Mouse (Mus musculus): Measurements from ENCODE around the gene Zwilch.
"Not testable (repeated sequence)": the region's sequence is repeated elsewhere in the genome, so short reads cannot be mapped to it uniquely, and the experiment has no call there.

The Zwilch gene

DNA sequence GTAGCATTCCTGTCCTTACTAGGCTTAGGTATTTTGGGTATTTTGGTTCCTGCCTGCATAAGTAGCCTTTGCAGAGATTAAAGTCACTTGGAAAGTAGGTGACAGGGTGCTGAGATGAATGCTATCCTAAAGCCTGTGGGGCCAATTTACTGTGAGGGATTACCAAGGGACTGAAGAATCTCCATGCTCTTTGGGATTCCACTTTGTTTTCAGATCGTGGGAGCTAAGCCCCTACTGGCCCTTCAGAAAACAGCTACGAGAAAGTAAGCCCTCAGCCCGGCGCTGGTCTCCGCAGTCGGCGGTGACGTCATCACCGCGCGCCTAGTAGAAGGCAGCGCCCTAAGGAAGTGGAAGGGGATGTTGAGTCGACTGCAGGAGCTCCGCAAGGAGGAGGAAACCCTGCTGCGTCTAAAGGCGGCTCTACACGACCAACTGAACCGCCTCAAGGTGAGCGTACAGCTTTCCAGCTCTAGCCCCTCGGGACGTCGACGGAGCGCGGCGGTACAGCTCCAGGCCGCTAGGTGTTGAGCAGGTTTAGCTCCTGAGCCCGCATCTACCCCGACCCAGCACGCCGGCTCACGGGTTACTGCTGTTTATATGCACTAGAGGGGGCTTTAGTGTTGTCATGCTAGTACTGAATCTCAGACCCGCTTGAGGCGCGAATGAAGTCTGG lies 6.2 kb upstream of the Zwilch start, which contains the start of gene Snapc5:
Gene Snapc5 (plus strand): TSS at position 301 of the 673 bp plus-strand sequence.
- DNase-seq, result peak; percentile 86

DNA sequence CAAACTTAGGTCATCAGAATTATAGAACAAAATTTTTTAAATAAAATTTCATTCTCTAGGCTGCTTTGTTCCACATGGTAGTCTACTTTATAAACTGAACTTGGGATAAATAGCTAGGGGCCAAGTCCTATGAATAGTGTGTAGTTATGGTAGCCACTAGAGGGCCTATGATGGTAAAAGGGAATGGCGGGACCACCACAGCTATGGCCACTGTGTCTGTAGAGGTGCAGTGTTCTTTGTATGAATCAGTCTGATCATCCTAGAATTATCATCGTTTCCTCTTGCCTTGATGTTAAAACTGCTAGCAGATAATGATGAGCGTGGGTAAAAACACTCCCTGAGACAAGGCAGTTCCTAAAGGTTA lies 5.7 kb upstream of the Zwilch start:
- DNase-seq, result no peak

DNA sequence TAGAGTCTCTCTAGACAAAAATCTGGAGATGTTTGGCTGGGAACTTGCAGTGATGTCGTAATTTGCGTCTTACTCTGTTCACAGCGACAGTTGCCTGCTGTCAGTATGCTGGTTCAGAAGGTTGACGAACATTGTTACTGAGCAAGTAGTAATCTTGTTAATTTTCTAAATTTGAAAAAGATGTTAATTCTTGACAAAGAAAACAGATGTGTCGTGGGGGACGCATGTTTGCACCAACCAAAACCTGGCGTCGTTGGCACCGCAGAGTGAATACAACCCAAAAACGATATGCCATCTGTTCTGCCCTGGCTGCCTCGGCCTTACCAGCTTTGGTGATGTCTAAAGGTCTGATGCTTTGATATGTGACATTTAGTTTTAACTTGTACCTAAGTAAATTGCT lies 2.5 kb upstream of the Zwilch start:
- DNase-seq, result no peak

DNA sequence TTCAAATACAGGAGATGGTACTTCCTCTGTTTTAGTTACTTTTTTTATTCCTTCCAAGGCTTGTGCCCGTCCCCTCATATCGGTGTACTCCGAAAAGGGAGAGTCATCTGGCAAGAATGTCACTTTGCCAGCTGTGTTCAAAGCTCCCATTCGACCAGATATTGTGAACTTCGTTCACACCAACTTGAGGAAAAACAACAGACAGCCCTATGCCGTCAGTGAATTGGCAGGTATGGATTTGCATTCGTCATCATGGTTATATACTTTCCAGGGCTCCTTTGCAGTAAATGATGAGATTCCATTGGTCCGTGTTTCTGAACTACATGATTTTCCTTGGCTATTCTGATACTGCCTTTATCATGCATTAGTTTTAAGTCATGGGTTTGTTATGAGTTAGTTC lies 1.9 kb upstream of the Zwilch start:
- no peak for DNase-seq

DNA sequence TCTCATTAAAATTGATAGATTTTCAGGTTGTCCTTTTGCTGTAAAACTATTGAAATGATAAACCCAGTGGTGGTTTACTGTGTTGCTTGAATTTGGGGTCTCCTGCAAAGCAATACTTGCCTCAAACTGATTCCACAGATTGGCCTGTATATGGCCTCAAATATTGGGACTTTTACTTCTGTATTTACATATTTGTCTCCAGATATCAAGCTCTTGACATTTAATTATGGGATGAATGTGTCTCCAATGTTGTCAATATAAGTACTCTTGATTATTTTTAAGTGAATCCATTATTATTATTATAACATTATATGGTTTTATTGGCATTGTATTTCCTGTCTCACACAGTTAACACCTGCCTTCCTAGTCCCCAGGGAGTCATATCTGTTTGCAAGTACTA lies 1.4 kb upstream of the Zwilch start:
- DNase-seq, result no peak

DNA sequence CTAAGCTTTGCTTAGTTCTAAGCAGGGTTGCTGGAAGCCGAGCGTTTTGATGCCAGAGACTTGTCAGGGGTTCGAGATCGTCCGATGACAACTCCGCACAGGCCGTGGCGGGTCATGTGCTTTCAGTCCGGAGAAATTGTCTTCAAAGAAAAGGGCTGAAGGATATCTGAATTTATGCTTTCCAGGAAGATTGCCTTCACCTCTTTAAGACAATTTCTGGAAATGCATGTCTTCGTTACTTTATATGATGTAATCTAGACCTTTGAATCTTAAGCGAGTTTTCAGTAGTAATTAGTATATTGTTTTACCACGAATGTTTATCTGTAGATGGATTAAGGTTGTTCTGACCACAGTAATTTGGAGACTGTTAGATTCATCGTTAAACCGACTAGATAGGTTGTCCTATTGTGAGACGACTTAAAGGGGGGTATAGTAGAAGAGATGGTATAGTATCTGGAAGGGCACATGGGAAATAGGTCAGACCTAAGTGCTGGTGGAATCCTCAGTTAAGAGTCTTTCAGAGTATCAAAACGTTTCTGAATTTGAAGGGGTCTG lies 839 bp upstream of the Zwilch start:
- DNase-seq, result no peak

DNA sequence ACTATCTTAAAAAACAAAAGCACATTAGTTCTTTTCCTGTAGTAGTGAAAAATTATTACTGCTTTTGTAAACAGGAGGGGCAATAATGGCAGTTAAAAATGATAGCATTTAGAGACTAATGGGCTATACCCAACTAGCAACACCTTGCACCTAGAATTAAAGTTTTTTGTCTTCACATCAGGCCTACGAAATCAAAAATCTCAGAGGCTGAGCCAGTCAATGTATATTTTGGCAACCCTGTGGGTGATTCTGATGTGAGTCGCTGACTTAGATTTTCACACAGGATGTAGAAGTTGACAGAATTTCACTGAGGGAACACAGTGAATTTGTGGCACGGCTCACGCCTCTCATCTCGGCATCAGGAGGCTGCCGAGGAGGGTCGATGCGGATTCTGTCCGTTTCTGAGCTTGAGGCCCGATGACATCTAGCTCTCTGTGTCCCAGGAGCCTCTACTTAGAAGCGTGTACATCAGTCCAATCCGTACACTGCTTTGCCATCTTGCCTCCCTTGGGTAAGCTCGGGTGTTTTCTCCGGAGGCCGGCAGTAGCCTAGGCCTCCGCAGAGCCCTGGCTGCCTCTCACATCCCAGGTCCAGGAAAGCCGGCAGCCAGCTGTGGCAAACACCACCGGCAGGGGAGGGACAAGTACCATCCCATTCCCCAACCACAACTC lies 624 bp downstream of the Zwilch start:
- DNase-seq, result no peak

DNA sequence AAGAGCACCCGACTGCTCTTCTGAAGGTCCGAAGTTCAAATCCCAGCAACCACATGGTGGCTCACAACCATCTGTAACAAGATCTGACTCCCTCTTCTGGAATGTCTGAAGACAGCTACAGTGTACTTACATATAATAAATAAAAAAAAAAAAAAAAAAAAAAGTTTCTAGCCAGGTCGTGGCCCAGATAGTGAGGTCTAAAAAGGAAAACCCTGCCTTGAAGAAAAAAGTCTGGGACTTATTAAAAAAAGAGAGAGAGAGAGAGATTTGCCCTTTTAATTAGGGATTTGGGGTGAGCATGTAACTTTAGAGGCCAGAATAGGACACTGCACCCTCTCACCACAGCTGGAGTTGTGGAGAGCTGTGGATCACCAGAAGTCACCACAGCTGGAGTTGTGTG lies 2.9 kb downstream of the Zwilch start:
- DNase-seq, result not testable (repeated sequence)

DNA sequence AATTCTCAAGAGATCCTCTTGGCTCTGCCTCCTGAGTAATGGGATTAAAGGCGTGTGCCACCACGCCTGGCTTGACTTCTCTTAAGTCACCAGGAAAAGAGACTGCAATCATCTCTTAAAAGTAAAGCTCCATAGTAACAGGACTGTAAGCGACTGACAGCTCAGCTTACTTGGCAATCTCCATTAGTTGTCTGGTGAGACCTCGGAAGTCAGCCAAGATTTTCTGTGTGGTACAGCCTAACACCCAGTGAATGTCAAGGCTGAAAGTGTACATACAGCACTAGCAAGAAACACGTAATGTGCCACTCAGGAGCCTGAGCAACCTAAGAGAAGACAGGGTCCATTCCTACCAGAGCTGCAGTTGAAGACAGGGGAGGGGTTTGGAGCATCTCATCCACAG lies 12.4 kb downstream of the Zwilch start:
- DNase-seq, result no peak

DNA sequence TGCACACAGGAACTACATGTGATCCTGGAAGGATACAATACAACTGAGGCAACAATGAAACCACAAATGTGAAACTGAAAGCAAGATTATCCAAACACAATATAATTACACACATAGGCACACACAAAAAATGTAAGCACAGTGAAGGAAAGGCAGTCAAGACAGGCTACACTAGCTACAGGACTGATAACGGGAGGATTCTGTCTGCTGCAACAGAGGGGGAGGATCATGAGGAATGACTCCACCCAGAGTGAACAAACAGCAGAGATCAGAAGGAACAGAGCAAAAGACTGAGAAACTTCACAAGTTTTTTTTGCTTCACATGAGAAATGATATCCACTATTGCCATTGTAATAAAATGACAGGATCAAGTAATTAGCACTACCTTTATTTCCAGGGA lies 16.3 kb downstream of the Zwilch start:
- no peak for DNase-seq

DNA sequence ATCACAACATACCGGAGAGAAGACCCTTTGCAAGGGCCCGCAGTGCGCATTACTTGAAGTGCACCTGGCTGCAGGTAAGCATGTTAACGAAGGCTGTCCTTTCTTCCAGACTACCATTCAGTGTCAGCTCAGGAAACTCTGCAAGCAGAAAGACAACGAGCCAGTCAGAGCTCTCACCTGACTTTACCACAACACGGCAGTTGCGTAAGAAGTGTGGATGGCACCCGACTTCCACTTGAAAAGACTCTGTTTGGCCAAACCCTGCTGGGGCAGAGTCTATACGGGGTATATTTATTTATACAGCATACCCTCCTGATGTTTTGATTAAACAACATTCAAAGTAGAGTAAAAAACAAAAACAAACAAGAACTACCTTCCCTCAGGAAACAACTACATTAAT lies 33.0 kb downstream of the Zwilch start:
- no peak for DNase-seq

DNA sequence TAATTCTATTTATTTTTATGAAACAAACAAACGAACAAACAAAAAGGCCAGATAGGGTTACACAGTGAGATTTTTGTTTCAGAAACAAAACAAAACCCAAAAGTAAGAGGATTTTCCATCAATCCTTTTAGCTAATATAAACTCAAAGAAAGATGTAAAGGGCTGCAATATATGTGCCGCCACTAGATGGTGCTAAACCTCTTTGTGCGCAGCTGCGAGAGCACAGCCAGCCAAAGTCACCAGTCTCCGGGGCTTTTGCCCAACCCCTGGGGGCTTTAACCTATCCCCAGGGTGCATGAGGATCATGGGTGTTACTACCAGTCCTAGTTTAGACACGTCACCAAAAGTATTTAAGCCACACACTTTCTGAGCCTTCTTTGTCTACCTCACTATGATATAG lies 34.0 kb downstream of the Zwilch start:
- peak; percentile 7 for DNase-seq

DNA sequence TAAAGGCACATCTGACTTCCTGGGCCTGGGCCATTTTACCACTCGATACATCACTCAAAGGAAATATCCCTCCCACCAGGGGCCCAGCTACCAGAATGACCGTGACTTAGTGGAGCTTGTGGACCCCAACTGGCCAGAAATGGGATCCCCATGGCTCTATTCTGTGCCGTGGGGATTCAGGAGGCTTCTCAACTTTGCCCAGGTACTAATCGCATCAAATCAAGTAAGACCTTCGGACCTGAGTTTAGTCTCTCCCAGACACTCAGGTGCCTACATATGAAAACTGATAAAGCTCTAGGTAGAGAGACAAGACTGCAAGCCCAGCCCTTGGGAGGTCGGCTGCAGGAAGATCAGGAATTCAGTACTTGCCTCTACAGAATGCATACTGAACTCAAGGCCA lies 41.3 kb downstream of the Zwilch start:
- DNase-seq, result no peak

DNA sequence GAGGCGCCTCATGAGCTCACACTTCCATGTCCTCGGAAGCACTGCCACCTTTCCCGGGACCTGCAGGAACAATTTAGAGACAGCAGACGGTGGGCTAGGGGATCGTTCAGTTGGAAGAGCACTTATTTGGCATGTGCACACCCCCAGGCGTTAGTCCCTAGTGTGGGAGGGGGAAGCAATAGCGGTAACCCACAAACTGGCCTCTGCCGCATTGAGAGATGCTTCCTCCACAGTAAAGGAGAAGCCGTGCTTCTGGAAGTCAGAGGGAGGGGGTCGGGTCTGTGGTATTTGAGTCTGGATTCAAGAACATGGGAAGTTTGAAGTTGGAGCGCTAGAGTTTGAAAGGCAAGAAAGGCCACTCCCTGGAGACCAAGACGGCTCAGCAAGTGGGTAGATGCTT lies 46.8 kb downstream of the Zwilch start:
- DNase-seq, result no peak

DNA sequence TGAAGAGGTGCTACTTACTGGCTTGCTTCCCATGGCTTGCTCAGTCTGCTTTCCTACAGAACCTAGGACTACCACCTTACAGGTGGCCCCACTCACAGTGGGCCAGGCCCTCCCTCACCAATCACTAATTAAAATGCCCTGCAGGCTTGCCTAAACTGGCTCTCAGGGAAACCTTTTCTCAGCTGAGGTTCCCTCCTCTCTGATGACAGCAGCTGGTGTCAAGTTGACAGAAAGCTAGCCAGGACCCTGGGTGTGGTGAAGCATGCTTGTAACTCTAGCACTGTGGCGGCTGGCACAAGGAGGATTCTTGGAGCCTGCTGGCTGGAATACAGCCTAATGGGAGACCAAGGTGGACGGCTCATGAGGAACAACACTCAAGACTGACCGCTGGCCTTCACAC lies 47.6 kb downstream of the Zwilch start:
- DNase-seq, result no peak

DNA sequence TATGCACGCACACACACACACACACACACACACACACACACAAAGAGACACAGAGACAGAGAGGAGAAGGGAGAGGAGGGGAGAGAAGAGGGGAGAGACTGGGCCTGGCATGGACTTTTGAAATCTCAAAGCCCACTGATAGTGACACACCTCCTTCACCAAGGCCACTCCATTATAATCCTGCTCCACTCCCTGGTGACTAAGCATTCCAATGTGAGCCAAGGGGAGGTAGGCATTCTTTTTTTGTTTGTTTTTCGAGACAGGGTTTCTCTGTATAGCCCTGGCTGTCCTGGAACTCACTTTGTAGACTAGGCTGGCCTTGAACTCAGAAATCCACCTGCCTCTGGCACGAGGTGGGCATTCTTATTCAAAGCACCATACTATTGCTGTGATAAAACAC lies 48.1 kb downstream of the Zwilch start:
- DNase-seq, result not testable (repeated sequence)

DNA sequence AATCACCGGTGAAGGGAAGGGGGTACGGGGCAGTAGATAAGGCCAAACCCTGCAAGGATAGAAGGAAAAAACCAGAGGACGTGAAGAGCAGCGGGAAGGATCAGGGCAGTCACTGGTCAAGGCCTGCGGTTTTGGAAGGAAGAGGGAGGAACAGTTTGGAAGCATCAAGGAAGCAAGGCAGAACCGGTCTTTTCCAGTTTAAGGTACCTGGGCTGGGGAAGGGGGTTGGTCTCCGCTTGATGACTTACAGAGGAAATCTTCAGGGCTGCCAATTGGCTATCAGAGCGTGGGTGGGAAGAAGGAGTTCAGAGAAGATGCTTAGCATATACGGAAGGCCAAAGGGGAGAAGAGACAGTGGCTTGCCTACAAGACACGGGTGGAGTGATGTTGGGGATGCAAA lies 50.3 kb downstream of the Zwilch start:
- no peak for DNase-seq

DNA sequence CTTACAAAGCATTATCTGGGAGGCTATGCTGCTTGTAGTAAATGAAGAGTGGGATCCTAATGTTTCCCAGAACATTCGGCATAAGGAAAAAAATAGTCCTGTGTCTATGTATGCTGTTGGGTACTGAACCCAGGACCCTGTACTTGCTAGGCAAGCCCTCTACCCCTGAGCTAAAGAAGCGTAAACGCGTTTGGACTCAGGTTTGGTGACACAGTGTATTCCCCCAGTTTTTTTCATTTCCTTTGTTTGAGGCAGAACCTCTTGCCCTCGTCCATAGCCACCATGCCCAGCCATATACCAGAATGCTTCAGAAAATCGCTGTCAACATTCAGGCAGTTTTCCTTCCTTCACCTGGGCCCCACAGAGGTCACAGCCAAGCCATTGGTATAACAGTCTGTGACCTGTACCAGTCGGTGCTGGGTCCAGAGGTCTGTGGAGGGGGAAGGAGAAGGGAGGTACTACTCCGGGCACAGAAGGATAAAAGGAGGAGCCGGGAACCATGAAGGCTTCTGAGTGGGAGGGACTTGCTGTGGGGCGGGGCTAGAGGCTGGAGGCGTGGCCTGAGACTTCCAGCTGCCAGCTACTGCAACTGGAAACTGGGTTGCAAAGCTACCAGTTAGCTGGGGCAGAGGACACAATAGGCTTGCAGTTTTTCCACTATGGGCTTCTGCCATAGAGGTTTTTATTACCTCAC lies 52.2 kb downstream of the Zwilch start:
- DNase-seq, result no peak

DNA sequence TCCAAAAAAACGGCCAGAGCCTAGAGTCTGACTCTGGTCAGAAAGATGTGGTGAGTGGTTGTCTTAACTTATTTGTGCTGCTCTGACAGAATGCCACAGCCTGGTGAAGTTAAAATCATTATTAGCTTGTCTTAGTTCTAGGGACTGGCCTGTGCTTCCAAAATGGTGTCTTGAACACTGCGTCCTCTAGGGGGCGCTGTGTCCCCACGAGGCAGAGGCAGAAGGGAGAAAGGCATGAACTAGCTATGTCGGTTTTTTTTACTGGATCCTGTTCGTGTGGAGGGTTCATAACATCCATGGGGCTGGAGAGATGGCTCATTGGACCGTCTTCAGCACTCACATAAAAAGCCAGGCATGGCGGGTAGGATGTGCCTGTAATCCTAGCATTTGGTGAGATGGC lies 53.0 kb downstream of the Zwilch start:
- DNase-seq, result no peak

DNA sequence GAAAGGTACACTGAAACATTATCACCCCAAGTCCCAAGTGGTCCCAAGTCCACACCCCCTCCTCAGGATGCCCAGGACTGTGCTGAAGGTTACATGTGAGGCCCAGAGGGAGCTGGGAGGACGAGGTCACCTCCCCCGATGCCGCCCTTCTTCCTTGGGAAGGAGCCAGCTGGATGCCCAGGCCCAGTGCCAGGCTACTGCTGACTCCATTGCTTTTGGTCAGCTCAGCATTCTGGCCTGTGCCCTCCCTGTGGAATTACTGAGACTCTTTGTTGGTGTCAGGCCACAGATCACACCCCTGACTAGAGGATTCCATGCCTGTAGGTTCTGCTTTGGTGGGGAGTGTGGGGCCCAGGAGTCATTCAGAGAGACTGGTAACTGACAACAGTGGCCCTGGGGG lies 56.0 kb downstream of the Zwilch start, which contains the start of gene Lctl:
Gene Lctl (plus strand): TSS at position 272 of the 400 bp plus-strand sequence.
- DNase-seq, result no peak

DNA sequence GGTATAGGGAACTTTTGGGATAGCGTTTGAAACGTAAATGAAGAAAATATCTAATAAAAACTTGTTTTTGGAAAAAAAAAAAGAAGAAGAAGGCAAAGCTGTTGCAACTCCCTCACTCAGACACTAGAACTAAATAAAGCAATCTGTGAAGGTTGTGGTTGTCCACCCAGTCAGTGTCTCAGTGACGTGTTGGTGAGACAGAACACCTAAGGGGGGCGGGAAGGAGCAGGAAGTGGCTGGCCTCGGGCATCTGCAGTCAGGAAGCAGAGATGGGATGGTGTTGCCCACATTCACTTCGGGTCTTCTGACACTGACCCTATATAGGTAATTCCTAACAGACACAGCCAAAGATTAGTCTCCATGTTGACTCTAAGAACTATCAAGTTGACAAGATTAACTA lies 57.1 kb downstream of the Zwilch start:
- DNase-seq, result no peak

DNA sequence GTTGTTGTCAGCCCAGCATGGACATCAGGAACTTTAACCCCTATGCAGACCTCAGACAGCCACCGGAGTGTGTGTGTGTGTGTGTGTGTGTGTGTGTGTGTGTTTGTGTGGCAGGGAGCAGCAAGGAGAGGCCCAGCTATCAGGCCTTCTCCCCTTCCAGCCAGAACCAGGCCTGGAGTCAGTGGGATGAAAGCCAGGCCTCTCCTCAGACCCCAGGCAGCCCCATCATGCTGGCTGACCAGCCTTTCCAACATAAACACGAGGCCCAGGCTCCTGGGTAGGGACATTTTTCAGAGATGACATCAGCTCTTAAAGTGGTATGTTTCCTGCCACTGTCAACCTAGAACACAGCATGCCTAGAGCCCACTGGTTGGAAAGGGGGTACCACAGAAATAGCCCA lies 58.3 kb downstream of the Zwilch start:
- no peak for DNase-seq

DNA sequence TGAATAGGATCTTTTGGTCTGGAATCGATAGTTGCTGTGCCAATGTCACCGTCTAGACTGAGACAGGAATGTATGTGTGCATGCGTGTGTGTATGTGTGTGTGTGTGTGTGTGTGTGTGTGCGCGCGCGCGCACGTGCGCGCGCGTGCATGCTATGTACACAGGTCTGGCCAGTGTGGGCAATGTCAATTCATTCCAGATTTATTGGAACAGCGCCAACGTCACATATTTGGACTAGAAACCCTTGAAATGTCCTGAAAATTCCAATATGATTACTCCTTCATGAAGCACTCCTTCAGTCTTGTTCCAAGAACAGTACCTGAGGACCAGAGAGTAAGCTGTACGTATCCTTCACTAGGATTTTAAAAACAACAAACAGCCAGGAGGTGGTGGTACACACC lies 62.4 kb downstream of the Zwilch start:
- DNase-seq, result no peak

DNA sequence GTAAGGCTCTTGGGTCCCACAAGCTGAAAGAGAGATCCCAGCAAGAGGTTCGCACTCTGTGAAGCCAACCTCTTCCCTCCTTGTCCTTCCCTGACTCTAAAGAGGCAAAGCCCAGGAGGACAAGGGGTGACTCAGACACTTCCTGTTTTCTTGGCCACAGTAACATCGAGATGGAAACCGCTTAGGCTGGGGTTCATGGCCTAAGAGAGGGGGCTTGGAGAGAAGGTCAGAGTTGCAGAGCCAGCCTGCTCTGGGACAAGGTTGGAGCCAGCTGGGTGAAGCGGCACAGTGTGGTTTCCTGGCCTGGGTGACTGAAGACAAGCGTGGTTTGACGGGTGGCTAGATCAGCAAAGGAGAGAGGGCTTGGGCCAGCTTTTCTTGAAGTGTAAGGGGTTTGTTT lies 67.6 kb downstream of the Zwilch start:
- no peak for DNase-seq

All from cerebellum, adult 11-12 months (tissue).